Mouse (Mus musculus) midbrain, embryonic 16.5 days (tissue): Measurements from ENCODE around the gene Nfe2l2. TPM values are rescaled to one million over a fixed set of nuclear protein-coding genes. Genes with fewer than 3 reads are reported as not detected.

Experiments used
- microRNA-seq: library from miRNA; unstranded; fragments of <30 nt; microRNA quantifications from one replicate; pipeline ENCODE4, GENCODE M21; 2017
- polyA plus RNA-seq: library from polyadenylated mRNA; unstranded; fragments of >200 nt; fragmentation: Nextera tagmentation; extraction: Ambion mirVana; gene quantifications from 2 replicates; pipeline ENCODE4 v1.2.1, GENCODE M21; 2015

The Nfe2l2 gene
- polyA plus RNA-seq, 1 experiment from 2014 or later, result 9.3 TPM

Small RNAs within 50 kb of the gene (microRNA-seq; reads per million reads assigned to microRNA genes)
- not detected for gene Gm24574

Other genes starting within 250 kb of the Nfe2l2 start
- gene Hnrnpa3, start 45.4 kb downstream of the Nfe2l2 start, polyA plus RNA-seq, result 169 and 217 TPM in 2 replicates
- 26.5 and 26.7 TPM in 2 replicates for gene Agps, start 127.5 kb upstream of the Nfe2l2 start, polyA plus RNA-seq
- 21.4 and 22.7 TPM in 2 replicates for gene Ttc30b, start 233.9 kb upstream of the Nfe2l2 start, polyA plus RNA-seq